Mouse (Mus musculus) c-Kit-positive CD71-positive TER-119-positive erythroid progenitor cells, embryonic 14.5 days (primary cell): ENCODE data around the gene Abhd10.

ENCODE experiments used
- DNase-seq: peaks from one replicate; pipeline ENCODE4 v3.0.0-alpha.2; 2013; ENCODE audit warnings: low spot score

Gene Abhd10

GRCm38 (mm10) chr16:45724742-45725102 is 18.0 kb downstream of the Abhd10 start:
- no peak for DNase-seq

GRCm38 (mm10) chr16:45724061-45724741 is 18.6 kb downstream of the Abhd10 start, which contains the start of gene Tagln3:
Gene Tagln3, minus strand, starts transcription at chr16:45724608.
- no peak for DNase-seq

GRCm38 (mm10) chr16:45723172-45723901 is 19.4 kb downstream of the Abhd10 start:
- DNase-seq = no peak

- DNase-seq = no peak
Measured at GRCm38 (mm10) chr16:45722460-45722951, 20.2 kb downstream of the Abhd10 start.

GRCm38 (mm10) chr16:45720022-45720630 is 22.6 kb downstream of the Abhd10 start:
- DNase-seq = no peak

GRCm38 (mm10) chr16:45718296-45718695 is 24.5 kb downstream of the Abhd10 start:
- DNase-seq = no peak

- DNase-seq = no peak
Measured at GRCm38 (mm10) chr16:45714489-45715150, 28.1 kb downstream of the Abhd10 start.

GRCm38 (mm10) chr16:45713878-45714277 is 28.9 kb downstream of the Abhd10 start:
- DNase-seq = no peak

- DNase-seq = no peak
Measured at GRCm38 (mm10) chr16:45713261-45713660, 29.5 kb downstream of the Abhd10 start.

GRCm38 (mm10) chr16:45711263-45711662 is 31.5 kb downstream of the Abhd10 start:
- no peak for DNase-seq

- no peak for DNase-seq
Measured at GRCm38 (mm10) chr16:45699301-45699700, 43.5 kb downstream of the Abhd10 start.

- DNase-seq = no peak
Measured at GRCm38 (mm10) chr16:45697996-45698395, 44.8 kb downstream of the Abhd10 start.

GRCm38 (mm10) chr16:45695445-45696160 is 47.2 kb downstream of the Abhd10 start:
- no peak for DNase-seq

- no peak for DNase-seq
Measured at GRCm38 (mm10) chr16:45693558-45693957, 49.2 kb downstream of the Abhd10 start, which contains the start of gene Tmprss7. Gene Tmprss7, minus strand, starts transcription at chr16:45693658.

GRCm38 (mm10) chr16:45692851-45693250 is 49.9 kb downstream of the Abhd10 start:
- no peak for DNase-seq

- no peak for DNase-seq
Measured at GRCm38 (mm10) chr16:45690178-45690577, 52.6 kb downstream of the Abhd10 start.

- DNase-seq = no peak
Measured at GRCm38 (mm10) chr16:45686833-45687232, 55.9 kb downstream of the Abhd10 start.

- no peak for DNase-seq
Measured at GRCm38 (mm10) chr16:45685295-45685694, 57.5 kb downstream of the Abhd10 start.

- DNase-seq = peak; percentile 12
Measured at GRCm38 (mm10) chr16:45684815-45685214, 57.9 kb downstream of the Abhd10 start.
